Mouse (Mus musculus): ENCODE measurements around the gene Prss50. TPM values are rescaled to one million over a fixed set of nuclear protein-coding genes. Genes with fewer than 3 reads are reported as not detected.

Prss50 gene
- total RNA-seq, 2 experiments from 2014 or later, result not detected

- DNase-seq, result no peak
Measured at GRCm38 (mm10) chr9:110907201-110907837, 49.6 kb downstream of the Prss50 start.

GRCm38 (mm10) chr9:110907838-110908630 lies 50.3 kb downstream of the Prss50 start:
- DNase-seq, result no peak

GRCm38 (mm10) chr9:110908631-110909016 lies 50.9 kb downstream of the Prss50 start:
- DNase-seq, result no peak

GRCm38 (mm10) chr9:110909371-110909967 lies 51.7 kb downstream of the Prss50 start:
- no peak for DNase-seq

Other genes starting within 250 kb of the Prss50 start
- 10 to 100 TPM in 1 of 2 experiments, 1 to 10 TPM in 1; 9.0 to 15.4 TPM for gene Nradd, start 233.5 kb upstream of the Prss50 start, total RNA-seq (2021)
- 1 to 10 TPM; 7.2 to 8.1 TPM for gene Nbeal2, start 203.8 kb upstream of the Prss50 start, total RNA-seq (2021)
- 10 to 100 TPM; 61.3 to 64.7 TPM for gene Ccdc12, start 201.5 kb upstream of the Prss50 start, total RNA-seq (2021)
- 1 to 10 TPM; 1.8 to 2.2 TPM for gene Myl3, start 116.1 kb upstream of the Prss50 start, total RNA-seq (2021)
- 10 to 100 TPM; 12.5 to 23.1 TPM for gene Pth1r, start 110.8 kb upstream of the Prss50 start, total RNA-seq (2021)
- not detected for gene Prss42, start 59.8 kb upstream of the Prss50 start, total RNA-seq (2021)
- gene Prss44, start 44.0 kb upstream of the Prss50 start, total RNA-seq (2021), result not detected
- not detected for gene Prss43, start 31.3 kb upstream of the Prss50 start, total RNA-seq (2021)
- gene Prss45, start 23.4 kb upstream of the Prss50 start, total RNA-seq (2021), result not detected
- not detected for gene Prss46, start 13.5 kb upstream of the Prss50 start, total RNA-seq (2021)
- gene Als2cl, start 21.9 kb downstream of the Prss50 start, total RNA-seq (2021), result 10 to 100 TPM; 12.4 to 16.0 TPM
- gene Tmie, start 22.1 kb downstream of the Prss50 start, total RNA-seq (2021), result 1 to 10 TPM; 2.0 to 3.0 TPM
- gene Fam240a, start 58.9 kb downstream of the Prss50 start, total RNA-seq (2021), result not detected
- gene Tdgf1, start 88.2 kb downstream of the Prss50 start, total RNA-seq (2021), result not detected
- gene Lrrc2, start 93.6 kb downstream of the Prss50 start, total RNA-seq (2021), result 10 to 100 TPM in 1 of 2 experiments, 1 to 10 TPM in 1; 7.9 to 11.1 TPM
- 1 to 10 TPM; 2.3 to 4.9 TPM for gene Rtp3, start 132.6 kb downstream of the Prss50 start, total RNA-seq (2021)
- 1 to 10 TPM in 1 of 2 experiments, under 1 TPM in 1; 0.66 to 1.1 TPM for gene Ltf, start 161.3 kb downstream of the Prss50 start, total RNA-seq (2021)
- 1 to 10 TPM; 7.2 to 9.2 TPM for gene Ccrl2, start 199.6 kb downstream of the Prss50 start, total RNA-seq (2021)

Measured in adrenal gland, postnatal 36 days (tissue).